Mouse (Mus musculus) heart, embryonic 16.5 days (tissue): ENCODE results near the gene Clasp1. TPM values are rescaled to one million over a fixed set of nuclear protein-coding genes. Genes with fewer than 3 reads are reported as not detected.
A peak's percentile ranks its signal among the peaks of the same experiment; 100 is the strongest.

Experiments used
- ATAC-seq: fragments of 200-750 bp; cut with Nextera tagmentation; replicated peaks from 2 replicates; pipeline ENCODE4 v1.8.0; 2017; ENCODE audit warnings: moderate number of reproducible peaks; ENCODE audit not compliant: insufficient read depth, low FRiP score; ENCODE audit errors: extremely low read depth
- H3K27ac ChIP-seq: fragments of 300-500 bp; sonication (generic); 2 replicates; pipeline ENCODE4 v1.5.1; 2014; ENCODE audit warnings: mild to moderate bottlenecking, low read length, control low read depth, moderate library complexity
- H3K27me3 ChIP-seq: fragments of 300-500 bp; sonication (generic); 2 replicates; pipeline ENCODE4 v1.6.1; 2014; ENCODE audit warnings: low read length, mixed read lengths; ENCODE audit not compliant: control insufficient read depth, insufficient read depth
- H3K36me3 ChIP-seq: fragments of 300-500 bp; sonication (generic); 2 replicates; pipeline ENCODE4 v1.6.1; 2014; ENCODE audit not compliant: control insufficient read depth, insufficient read depth
- H3K4me1 ChIP-seq: fragments of 300-500 bp; sonication (generic); 2 replicates; pipeline ENCODE4 v1.6.1; 2014; ENCODE audit warnings: low read length, mixed read lengths; ENCODE audit not compliant: control insufficient read depth, insufficient read depth
- H3K4me2 ChIP-seq: fragments of 300-500 bp; sonication (generic); 2 replicates; pipeline ENCODE4 v1.6.1; 2014; ENCODE audit warnings: low read depth, mild to moderate bottlenecking, control low read depth, low read length
- H3K4me3 ChIP-seq: fragments of 300-500 bp; sonication (generic); 2 replicates; pipeline ENCODE4 v1.5.1; 2014; ENCODE audit warnings: mild to moderate bottlenecking, control low read depth, low read length
- H3K9ac ChIP-seq: fragments of 300-500 bp; sonication (generic); 2 replicates; pipeline ENCODE4 v1.6.1; 2014; ENCODE audit warnings: low read length, control low read depth
- H3K9me3 ChIP-seq: fragments of 300-500 bp; sonication (generic); replicated peaks from 2 replicates; pipeline ENCODE4 v1.6.1; 2016; ENCODE audit warnings: low read length; ENCODE audit not compliant: control insufficient read depth
- WGBS: fragments of 180-500 bp; shearing (Covaris S2); extraction: QIAGEN DNeasy Blood & Tissue Kit; methylation state at CpG from one replicate; pipeline ENCODE4 v1.1.7; 2014; 5-methylcytosine and 5-hydroxymethylcytosine counted together
- polyA plus RNA-seq: library from polyadenylated mRNA; unstranded; fragments of >200 nt; fragmentation: Nextera tagmentation; extraction: Ambion mirVana; gene quantifications from 2 replicates; pipeline ENCODE4 v1.2.1, GENCODE M21; 2015

The Clasp1 gene
- polyA plus RNA-seq, result 86.8 and 101 TPM in 2 replicates

DNA sequence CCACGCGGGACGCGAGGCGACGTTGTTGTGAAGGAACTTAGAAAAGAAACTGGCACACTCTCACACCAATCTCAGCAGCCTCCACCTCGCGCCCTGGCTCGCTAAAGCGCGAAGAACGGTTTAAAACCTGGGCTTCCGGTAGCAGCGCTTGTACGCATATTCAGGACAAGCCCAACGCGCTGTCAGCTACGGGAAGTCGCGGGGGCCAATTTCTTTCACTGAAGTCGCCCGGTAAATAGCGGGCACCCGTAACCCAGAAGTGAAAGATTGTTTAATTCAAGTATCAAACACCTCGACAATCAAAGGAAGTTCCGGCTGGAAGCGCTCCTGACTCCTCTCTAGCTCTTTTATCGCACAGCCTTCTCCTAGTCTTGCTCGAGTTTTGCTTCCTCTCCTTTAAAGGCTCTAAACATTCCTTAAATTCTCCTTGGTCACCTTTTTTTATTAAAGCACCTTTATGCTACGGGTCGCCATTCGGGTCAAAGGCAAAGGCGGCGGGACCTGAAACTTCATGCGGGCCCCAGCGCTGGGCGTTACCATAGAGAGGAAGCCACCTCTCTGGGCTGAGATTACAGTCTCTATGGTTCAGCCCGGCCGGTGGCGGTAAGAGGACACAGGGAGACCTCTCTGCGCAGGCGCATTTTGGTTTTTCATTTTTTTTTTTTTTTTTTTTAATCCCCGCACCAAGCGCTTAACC, at the start of gene Clasp1:
Gene Clasp1, plus strand, starts transcription at position 302 of the 697 bp plus-strand sequence.
- Histone ChIP-seq H3K9ac (peak within 1 kb of the TSS; percentile 88), H3K36me3 (no peaks in the 10 kb centered on the region), H3K9me3 (no peaks in the 10 kb centered on the region), H3K27me3 (no peaks in the 10 kb centered on the region), H3K4me3 (peak within 1 kb of the TSS; percentile 75), H3K27ac (peak within 1 kb of the TSS; percentile 92), H3K4me2 (peak within 1 kb of the TSS; percentile 70), H3K4me1 (peaks cover 9% of the 10 kb centered on the region)
- under 1% methylated on average over 44 of the region's 44 CpGs for WGBS
- ATAC-seq, result peak; percentile 97

DNA sequence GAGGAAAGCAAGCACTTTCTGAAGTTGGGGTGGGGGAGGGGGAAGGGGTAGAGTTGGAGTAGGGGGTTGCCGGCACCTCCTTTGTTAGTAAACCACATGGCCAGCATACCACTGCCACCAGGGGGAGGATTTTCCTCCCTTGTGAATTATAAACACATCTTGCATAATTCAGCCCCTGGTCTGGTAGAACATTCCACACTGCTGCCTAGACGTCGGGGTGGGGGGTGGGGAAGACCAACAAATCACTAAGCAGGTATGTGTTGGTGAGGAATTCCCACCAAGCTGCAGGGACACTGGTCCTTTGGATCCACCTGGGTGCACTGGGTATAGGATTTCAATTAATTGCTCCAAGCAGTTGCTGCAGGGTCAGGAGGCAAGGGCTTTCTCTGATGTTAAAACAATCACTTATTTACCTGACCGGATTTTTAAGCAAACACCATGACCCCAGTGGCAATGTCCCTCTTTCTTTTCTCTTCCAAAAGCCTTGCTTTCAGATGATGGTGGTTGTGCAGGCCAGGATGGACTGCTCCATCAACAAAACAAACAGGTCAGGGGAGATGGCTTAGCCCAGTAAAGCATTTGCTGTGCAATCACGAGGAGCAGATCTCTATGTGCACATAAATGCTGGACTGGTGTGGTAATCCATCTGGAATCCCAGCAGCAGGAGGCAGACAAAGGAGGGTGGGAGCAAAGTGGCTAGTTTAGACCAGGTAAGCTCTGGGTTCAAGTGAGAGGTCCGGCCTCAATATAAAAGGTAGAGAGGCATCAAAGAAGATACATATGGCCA, 45.0 kb upstream of the Clasp1 start:
- Histone ChIP-seq H3K9me3 (peaks cover 4% of the 10 kb centered on the region; the same call in 1 of the 2 replicates), H3K4me3 (no peak overlapping the region), H3K27ac (no peak overlapping the region), H3K27me3 (no peaks in the 10 kb centered on the region), H3K9ac (no peak overlapping the region), H3K4me1 (peaks cover 4% of the 10 kb centered on the region; the same call in 1 of the 2 replicates), H3K36me3 (no peaks in the 10 kb centered on the region), H3K4me2 (no peak overlapping the region)
- 38% methylated on average over 6 of the region's 6 CpGs for WGBS
- no peak for ATAC-seq

DNA sequence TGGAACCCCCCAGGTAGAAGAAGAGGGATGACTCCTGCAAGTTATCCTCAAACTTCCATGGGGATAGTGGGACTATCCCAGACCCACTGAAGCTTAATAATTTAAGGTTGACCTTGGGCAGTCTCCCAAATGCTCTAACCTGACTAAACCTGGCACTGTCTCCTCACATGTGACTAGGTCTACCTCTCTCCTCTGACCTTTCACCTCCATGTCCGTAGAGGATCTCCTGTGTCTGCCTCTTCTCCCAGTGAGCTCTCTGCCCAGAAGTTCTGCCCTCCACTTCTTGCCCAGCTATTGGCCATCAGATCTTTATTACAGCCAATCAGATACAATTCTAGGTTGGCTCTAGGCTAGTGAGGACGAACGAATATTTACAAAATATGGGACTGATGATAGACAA, 38.9 kb upstream of the Clasp1 start:
- H3K9ac ChIP-seq, result no peak overlapping the region
- ATAC-seq, result no peak
- H3K4me3 ChIP-seq, result no peak overlapping the region
- no peaks in the 10 kb centered on the region for H3K4me1 ChIP-seq
- no peaks in the 10 kb centered on the region for H3K27me3 ChIP-seq
- 73% methylated on average over 3 of the region's 3 CpGs for WGBS
- H3K9me3 ChIP-seq, result peaks cover 4% of the 10 kb centered on the region; the same call in 1 of the 2 replicates
- H3K4me2 ChIP-seq, result no peak overlapping the region
- H3K27ac ChIP-seq, result no peak overlapping the region
- no peaks in the 10 kb centered on the region for H3K36me3 ChIP-seq

DNA sequence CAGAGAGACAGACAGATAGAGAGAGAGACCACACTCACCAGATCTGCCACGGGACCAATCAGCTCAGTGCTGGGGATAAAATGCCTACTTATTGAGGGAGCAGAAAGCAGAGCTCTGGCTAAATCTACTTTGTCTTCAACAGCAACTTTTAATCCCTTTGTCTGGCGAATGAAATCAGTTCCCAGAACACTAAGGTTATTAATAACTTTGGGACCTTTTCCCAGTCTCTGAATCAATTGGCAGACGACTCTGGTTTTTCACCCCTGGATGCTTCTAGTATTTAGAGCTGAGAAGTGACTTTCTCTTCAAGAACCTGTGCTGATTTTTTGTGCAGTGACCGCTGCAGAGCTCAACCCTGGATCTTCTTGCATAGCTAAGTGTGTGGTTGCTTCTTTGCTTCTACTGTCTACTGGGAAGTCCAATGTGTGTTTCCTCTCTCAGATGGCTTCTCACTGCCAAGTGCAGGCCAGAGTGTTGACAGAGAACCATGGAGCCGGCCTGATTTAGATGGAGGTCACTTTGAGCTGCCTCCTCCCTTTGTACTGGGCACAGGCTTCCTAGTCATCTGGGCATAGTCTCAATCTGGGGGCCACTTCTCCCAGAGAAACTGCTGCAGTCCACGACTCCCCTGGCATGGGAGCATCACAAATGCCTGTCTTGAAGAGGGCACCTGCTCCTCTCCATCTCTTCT, 29.6 kb upstream of the Clasp1 start:
- Histone ChIP-seq H3K27me3 (no peaks in the 10 kb centered on the region), H3K27ac (peak overlapping the region; percentile 97), H3K4me1 (peaks cover 8% of the 10 kb centered on the region; the same call in 1 of the 2 replicates), H3K9me3 (no peaks in the 10 kb centered on the region), H3K9ac (peak overlapping the region; percentile 47), H3K4me2 (peak overlapping the region; percentile 28), H3K36me3 (no peaks in the 10 kb centered on the region), H3K4me3 (no peak overlapping the region; the same call in 1 of the 2 replicates)
- peak; percentile 90 for ATAC-seq
- 26% methylated on average over 6 of the region's 6 CpGs for WGBS

DNA sequence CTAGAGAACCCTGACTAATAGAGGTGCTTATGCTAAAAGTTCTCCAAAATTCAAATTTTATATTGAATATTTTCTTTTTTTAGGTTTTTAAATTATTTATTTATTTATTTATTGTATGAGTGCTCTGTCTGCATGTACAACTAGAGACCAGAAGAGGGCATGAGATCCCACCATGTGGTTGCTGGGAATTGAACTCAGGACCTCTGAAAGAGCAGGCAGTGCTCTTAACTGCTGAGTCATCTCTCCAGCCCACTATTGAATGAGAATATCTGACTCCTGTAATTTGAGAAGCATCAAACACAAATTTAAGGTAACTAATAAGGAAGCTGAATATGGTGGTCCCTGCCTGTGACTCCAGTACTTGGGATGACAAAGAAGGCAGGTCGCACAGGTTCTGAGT, 20.9 kb upstream of the Clasp1 start:
- H3K27me3 ChIP-seq, result no peaks in the 10 kb centered on the region
- ATAC-seq, result no peak
- no peak overlapping the region for H3K9ac ChIP-seq
- H3K9me3 ChIP-seq, result no peaks in the 10 kb centered on the region
- H3K36me3 ChIP-seq, result no peaks in the 10 kb centered on the region
- 88% methylated on average over 1 of the region's 1 CpGs for WGBS
- H3K4me1 ChIP-seq, result peaks cover 2% of the 10 kb centered on the region; the same call in 1 of the 2 replicates
- H3K27ac ChIP-seq, result no peak overlapping the region
- H3K4me2 ChIP-seq, result no peak overlapping the region
- no peak overlapping the region for H3K4me3 ChIP-seq

DNA sequence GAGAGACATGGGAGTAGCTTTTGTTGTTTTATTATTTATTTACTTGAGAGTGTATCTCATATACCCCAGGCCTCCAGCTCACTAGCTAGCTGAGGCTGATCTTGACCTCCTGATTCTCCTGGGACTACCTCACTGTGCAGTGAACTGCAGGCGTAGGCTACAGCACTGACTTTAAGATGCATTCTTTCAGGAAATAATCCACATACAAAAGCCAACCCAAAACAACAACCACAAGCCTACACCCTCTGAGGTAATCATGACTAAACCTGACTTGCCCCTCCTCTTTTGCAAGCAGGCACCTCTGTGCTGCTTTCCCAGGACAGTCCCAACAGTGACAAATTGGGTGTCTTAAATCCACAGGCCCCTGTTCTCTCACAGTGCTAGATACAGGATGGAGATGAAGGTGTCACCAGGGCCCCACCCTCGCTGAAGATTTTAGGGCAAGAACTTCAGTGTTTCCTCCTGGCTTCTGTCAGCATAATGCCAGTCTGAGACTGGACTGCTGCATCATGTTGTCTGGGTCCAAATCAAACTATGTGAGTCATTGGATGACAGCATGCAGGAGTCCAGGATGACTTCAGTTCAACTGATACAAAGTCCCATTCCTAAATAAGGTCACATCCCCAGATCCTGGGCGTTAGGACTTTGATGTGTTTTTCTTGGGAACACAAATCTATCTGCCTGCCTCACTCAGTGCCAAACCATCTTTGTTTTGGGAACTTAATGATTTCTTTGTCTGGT, 20.0 kb upstream of the Clasp1 start:
- Histone ChIP-seq H3K4me2 (no peak overlapping the region), H3K9ac (no peak overlapping the region), H3K4me1 (peaks cover 2% of the 10 kb centered on the region; the same call in 1 of the 2 replicates), H3K4me3 (no peak overlapping the region), H3K36me3 (no peaks in the 10 kb centered on the region), H3K9me3 (no peaks in the 10 kb centered on the region), H3K27me3 (no peaks in the 10 kb centered on the region), H3K27ac (no peak overlapping the region)
- WGBS, result 52% methylated on average over 3 of the region's 3 CpGs
- ATAC-seq, result no peak

DNA sequence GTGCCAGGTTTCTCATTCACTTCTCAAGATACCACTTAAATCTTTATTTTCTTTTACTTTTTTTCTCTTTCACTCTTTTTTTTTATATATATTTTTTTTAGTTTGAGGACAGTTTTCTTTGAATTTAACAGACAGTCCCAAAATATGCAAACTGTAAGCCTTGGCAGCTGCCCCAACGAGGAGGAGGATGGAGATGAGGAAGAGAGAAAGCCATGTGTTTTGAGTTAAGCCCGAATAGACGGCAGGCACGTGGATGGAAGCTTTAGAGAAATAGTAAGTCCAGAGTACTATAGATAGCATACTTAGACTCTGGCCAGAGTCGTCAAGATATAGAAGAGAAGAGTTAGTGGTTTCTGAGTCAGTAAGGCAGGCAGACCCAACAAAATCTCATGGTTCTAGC, 11.1 kb upstream of the Clasp1 start:
- H3K27me3 ChIP-seq, result no peaks in the 10 kb centered on the region
- no peak overlapping the region for H3K9ac ChIP-seq
- H3K4me2 ChIP-seq, result no peak overlapping the region
- H3K4me1 ChIP-seq, result no peaks in the 10 kb centered on the region
- no peaks in the 10 kb centered on the region for H3K9me3 ChIP-seq
- WGBS, result 55% methylated on average over 5 of the region's 5 CpGs
- H3K36me3 ChIP-seq, result no peaks in the 10 kb centered on the region
- no peak for ATAC-seq
- H3K27ac ChIP-seq, result no peak overlapping the region
- H3K4me3 ChIP-seq, result no peak overlapping the region

DNA sequence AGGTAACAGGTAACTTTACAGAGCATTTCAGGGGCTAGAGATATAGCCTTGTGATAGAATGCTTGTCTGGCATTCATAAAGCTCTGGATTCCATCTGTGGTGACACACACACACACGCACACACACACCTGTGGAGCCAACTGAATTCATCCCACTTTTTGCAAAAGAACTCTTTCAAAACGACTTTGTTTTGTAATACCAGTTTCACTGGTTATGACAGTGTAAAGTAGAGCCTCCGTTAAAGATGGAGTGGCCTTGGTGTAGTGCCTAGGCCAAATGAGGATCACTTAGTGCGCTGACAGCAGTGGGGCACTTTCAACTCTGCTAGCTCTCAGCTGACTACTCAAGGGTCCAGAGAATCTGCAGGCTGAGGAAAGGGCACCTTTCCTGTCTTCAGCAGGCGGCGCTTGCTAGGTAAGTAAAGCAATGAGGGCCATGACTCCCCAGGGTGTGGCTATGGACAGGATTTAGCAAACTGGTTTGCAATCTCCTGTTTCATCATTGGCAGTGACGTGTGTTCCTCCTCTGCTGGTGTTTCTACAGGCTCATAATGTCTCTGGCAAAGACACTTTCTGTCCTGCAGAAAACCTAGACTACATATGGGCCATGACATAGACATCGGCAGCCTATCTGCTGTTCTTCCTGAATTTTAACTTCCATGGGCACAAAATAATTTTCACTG, 8.6 kb upstream of the Clasp1 start:
- Histone ChIP-seq H3K4me3 (no peak overlapping the region), H3K4me2 (no peak overlapping the region), H3K36me3 (no peaks in the 10 kb centered on the region), H3K27ac (no peak overlapping the region), H3K4me1 (no peaks in the 10 kb centered on the region), H3K27me3 (no peaks in the 10 kb centered on the region), H3K9ac (no peak overlapping the region), H3K9me3 (no peaks in the 10 kb centered on the region)
- ATAC-seq, result no peak
- 62% methylated on average over 8 of the region's 8 CpGs for WGBS
